Mouse (Mus musculus): ENCODE results near the gene Tmed2. TPM values are rescaled to one million over a fixed set of nuclear protein-coding genes. Genes with fewer than 3 reads are reported as not detected.

Gene Tmed2
- 71.7 and 173 TPM in 2 replicates for polyA plus RNA-seq (2012; ENCODE audit: low replicate concordance)

DNA sequence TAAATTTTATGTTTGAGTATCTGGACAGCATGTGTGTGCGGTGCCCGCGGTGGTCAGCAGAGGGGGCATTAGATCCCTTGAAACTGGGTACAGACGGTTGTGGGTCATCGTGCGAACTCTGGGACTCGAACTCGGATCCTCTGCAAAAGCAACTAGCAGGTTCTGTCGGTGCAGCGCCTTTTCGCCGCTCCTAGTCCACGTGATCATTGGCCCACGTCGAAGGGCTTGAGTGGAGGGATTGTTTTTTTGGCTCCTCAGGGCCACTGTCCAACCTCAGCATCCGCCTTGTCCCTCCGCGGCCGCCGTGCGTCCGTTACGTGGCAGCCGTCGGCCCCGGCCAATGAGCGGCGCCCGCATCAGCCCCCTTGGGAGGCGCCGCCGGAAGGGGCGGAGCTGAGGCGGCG is at the start of gene Tmed2:
Tmed2 (plus strand) TSS at position 313 of the 404 bp plus-strand sequence.

DNA sequence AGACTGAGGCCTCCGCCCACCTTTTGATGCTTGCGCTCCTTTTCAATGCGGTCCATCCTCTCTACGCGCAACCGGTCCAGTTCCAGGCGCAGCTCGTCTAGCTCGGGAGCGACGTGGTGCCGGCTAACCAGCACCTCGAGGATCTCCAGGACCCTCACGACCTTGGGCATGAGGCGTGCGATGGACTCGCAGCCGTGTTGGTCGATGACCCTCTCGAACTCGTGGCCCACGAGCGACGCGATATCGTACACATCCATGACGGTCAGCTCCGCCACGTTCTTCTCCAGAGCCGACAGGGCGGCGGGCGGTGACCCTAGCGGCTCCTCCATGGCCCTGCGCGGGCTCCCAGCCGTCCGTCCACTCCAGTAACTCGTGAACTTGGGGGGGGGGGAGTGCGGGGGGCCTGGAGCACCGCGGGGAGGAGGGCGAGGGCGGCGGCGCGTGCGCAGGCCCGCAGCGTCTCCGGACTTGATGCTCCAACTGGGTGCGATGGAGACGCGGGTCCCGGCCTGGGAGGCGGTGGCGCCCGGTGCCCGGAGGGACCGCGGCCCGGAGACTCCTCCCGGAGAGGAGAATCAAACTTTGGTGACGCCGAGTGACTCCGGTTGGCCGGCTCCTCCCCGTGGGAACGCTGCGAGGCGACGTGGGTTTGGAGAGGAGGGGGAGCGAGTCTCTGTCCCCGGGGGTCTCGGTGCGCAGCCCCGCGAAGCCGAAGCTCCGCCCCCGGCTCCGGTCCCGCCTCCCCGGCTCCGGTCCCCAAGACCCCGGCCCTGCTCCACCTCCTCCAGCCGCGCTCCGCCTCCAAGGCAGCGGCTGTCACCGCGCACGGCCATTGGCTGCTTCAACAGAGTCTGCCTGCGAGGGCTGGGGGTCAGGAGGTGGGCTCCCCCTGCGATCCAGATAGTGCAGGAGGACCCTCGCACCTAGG is 9.6 kb upstream of the Tmed2 start, which contains the start of gene Rilpl1:
Rilpl1 (minus strand) TSS at position 737 of the 928 bp plus-strand sequence.

DNA sequence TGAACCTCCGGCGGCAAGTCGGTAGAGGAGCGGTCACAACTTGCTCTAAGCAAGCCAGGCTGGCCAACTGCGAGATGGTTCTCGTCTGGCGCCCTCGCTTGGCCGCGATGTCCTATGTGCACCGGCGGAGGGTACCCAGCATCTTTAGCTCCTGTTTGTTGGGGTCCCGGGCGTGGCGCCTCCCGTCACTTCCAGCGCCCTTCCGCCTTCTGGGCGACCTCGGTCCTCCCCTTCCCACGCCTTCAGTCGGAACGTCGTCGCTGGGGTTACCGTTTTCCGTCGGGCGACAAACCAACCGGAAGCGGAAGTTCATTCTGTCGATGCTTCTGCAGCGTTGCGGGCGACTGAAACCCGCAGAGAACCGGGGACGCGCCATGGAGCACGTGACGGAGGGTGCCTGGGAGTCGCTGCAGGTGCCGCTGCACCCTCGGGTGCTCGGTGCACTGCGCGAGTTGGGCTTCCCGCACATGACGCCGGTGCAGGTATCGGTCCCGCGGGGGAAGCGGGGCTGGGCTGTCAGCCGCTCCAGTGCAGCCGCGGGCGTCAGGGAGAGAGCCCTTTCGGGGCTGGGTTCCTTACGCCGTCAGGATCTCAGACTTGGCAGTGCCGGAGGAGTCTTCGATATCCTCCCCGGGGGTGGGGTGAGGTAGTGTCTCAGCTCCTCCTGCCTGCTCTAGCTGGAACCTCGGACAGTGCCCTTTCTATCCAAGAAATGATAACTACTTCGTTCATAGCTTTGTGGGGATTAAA is 12.2 kb downstream of the Tmed2 start, which contains the start of gene Ddx55:
Ddx55 (plus strand) TSS at position 307 of the 750 bp plus-strand sequence.

DNA sequence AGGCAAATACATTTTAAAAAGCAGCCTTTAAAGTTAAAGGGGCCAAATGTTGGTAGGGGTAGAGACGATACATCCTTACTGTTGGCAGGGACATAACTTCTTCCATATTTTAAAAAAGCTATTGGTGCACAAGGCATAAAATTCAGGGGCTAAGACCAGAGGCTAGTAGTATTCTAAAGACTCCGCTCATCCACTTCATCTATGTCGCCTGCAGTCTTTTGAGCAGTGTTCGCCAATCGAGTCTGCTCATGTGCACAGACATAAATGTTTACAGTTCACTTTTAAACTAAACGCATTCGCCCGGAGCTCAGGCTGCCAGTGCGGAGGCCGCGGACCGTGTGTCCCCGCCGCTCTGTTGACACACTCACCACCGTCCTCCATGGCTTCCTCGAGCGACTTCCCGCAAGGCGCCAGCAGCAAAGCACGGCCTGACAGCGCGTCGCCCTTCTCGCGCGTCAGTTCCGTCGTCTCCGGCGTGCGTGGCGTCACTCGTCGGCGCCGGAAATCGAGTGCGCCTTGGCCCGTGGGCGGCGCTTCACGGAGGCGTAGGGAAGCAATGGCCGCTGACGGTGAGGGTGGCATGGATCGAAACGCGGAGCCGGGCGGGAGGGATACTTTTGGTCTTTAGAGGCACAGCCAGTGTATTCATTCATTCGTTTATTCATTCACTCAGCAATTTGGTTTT is 38.3 kb downstream of the Tmed2 start, which contains the start of the genes Eif2b1 and Gtf2h3:
Eif2b1 (minus strand) TSS at position 499 of the 685 bp plus-strand sequence.
Gtf2h3 (plus strand) TSS at position 508 of the 685 bp plus-strand sequence.

Other genes starting within 250 kb of the Tmed2 start
- 2.8 and 7.4 TPM in 2 replicates for gene Mphosph9, start 212.7 kb upstream of the Tmed2 start, polyA plus RNA-seq (2012; ENCODE audit: low replicate concordance)
- gene 2810006K23Rik, start 212.6 kb upstream of the Tmed2 start, polyA plus RNA-seq (2012; ENCODE audit: low replicate concordance): 1.3 and 5.6 TPM in 2 replicates
- 84.3 and 115 TPM in 2 replicates for gene Cdk2ap1, start 177.6 kb upstream of the Tmed2 start, polyA plus RNA-seq (2012; ENCODE audit: low replicate concordance)
- 19.3 and 24.4 TPM in 2 replicates for gene Sbno1, start 114.7 kb upstream of the Tmed2 start, polyA plus RNA-seq (2012; ENCODE audit: low replicate concordance)
- gene Kmt5a, start 100.8 kb upstream of the Tmed2 start, polyA plus RNA-seq (2012; ENCODE audit: low replicate concordance): 48.2 and 82.2 TPM in 2 replicates
- gene Rilpl2, start 62.3 kb upstream of the Tmed2 start, polyA plus RNA-seq (2012; ENCODE audit: low replicate concordance): 43.6 and 83.7 TPM in 2 replicates
- 9.6 and 10.5 TPM in 2 replicates for gene Snrnp35, start 57.6 kb upstream of the Tmed2 start, polyA plus RNA-seq (2012; ENCODE audit: low replicate concordance)
- gene Rilpl1, start 9.3 kb upstream of the Tmed2 start, polyA plus RNA-seq (2012; ENCODE audit: low replicate concordance): 4.5 and 14.1 TPM in 2 replicates
- 21.2 and 26.4 TPM in 2 replicates for gene Ddx55, start 12.2 kb downstream of the Tmed2 start, polyA plus RNA-seq (2012; ENCODE audit: low replicate concordance)
- 3.2 and 3.3 TPM in 2 replicates for gene Eif2b1, start 38.4 kb downstream of the Tmed2 start, polyA plus RNA-seq (2012; ENCODE audit: low replicate concordance)
- 1.8 and 4.3 TPM in 2 replicates for gene Gtf2h3, start 38.4 kb downstream of the Tmed2 start, polyA plus RNA-seq (2012; ENCODE audit: low replicate concordance)
- gene Atp6v0a2, start 87.9 kb downstream of the Tmed2 start, polyA plus RNA-seq (2012; ENCODE audit: low replicate concordance): 10.9 and 17.6 TPM in 2 replicates
- gene Dnah10, start 184.4 kb downstream of the Tmed2 start, polyA plus RNA-seq (2012; ENCODE audit: low replicate concordance): 0.01 and 0.02 TPM in 2 replicates

Measured in hematopoietic multipotent progenitor cell, adult 10-12 weeks (in vitro differentiated cells).